Mouse (Mus musculus): ENCODE results near the gene Irf2bp1.

GRCm38 (mm10) chr7:19017909-19018308, 14.1 kb downstream of the Irf2bp1 start:
- no peak for TF ChIP-seq POLR2A (IDR thresholded peaks at IDR 0.05; ENCODE audit: insufficient read depth, low read depth, low read length)
- TF ChIP-seq CTCF (IDR thresholded peaks at IDR 0.05) = no peak
